Mouse (Mus musculus) hindbrain, embryonic 12.5 days (tissue): ENCODE data around the gene Kif3b. TPM values are rescaled to one million over a fixed set of nuclear protein-coding genes. Genes with fewer than 3 reads are reported as not detected.

ENCODE experiments used
- ATAC-seq: fragments of 200-750 bp; cut with Nextera tagmentation; 2 replicates; pipeline ENCODE4 v1.8.0; 2017; ENCODE audit warnings: moderate TSS enrichment; ENCODE audit not compliant: low FRiP score
- H3K27ac ChIP-seq: fragments of 300-500 bp; sonication (generic); 2 replicates; pipeline ENCODE4 v1.5.1; 2016; ENCODE audit warnings: mild to moderate bottlenecking
- H3K27me3 ChIP-seq: fragments of 300-500 bp; sonication (generic); 2 replicates; pipeline ENCODE4 v1.6.1; 2016; ENCODE audit warnings: mild to moderate bottlenecking
- H3K36me3 ChIP-seq: fragments of 300-500 bp; sonication (generic); 2 replicates; pipeline ENCODE4 v1.6.1; 2016; ENCODE audit warnings: mild to moderate bottlenecking
- H3K4me1 ChIP-seq: fragments of 300-500 bp; sonication (generic); 2 replicates; pipeline ENCODE4 v1.6.1; 2016
- H3K4me2 ChIP-seq: fragments of 300-500 bp; sonication (generic); replicated peaks from 2 replicates; pipeline ENCODE4 v1.6.1; 2016; ENCODE audit warnings: mild to moderate bottlenecking
- H3K4me3 ChIP-seq: fragments of 300-500 bp; sonication (generic); 2 replicates; pipeline ENCODE4 v1.5.1; 2016; ENCODE audit warnings: mild to moderate bottlenecking
- H3K9ac ChIP-seq: fragments of 300-500 bp; sonication (generic); 2 replicates; pipeline ENCODE4 v1.6.1; 2016; ENCODE audit warnings: mild to moderate bottlenecking, moderate library complexity
- H3K9me3 ChIP-seq: fragments of 300-500 bp; sonication (generic); replicated peaks from 2 replicates; pipeline ENCODE4 v1.6.1; 2016; ENCODE audit warnings: mild to moderate bottlenecking
- WGBS: fragments of 180-500 bp; shearing (Covaris S2); methylation state at CpG from one replicate; pipeline ENCODE4 v1.1.7; 2016; 5-methylcytosine and 5-hydroxymethylcytosine counted together
- polyA plus RNA-seq: library from polyadenylated mRNA; unstranded; fragments of >200 nt; fragmentation: Nextera tagmentation; extraction: Ambion mirVana; gene quantifications from 2 replicates; pipeline ENCODE4 v1.2.1, GENCODE M21; 2016

Gene Kif3b
- polyA plus RNA-seq, 1 experiment from 2014 or later, result 12.7 TPM

DNA sequence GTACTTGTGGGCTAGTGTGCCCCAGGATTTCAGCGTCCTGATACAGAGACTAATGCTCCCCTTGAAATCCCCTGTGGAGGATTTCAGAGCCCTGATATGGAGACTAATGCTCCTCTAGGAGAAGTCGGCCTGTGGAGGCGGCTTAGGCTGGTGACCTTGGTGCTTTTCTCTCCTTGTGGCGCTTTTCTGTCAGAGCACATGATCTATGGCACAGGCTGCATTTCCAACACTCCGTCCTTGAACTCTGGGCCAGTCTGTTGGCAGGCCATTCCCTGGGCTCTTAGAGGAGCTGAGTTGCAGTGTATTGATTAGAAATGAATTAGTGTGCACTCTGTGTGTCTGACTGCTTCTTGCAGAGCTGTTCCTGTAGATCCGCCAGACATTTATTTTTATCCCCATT lies 14.0 kb downstream of the Kif3b start:
- peak overlapping the region; percentile 23; the same call in 1 of the 2 replicates for H3K27ac ChIP-seq
- H3K36me3 ChIP-seq, result no peaks in the 10 kb centered on the region
- no peak overlapping the region for H3K4me2 ChIP-seq
- no peak overlapping the region for H3K4me3 ChIP-seq
- ATAC-seq, result no peak
- H3K9me3 ChIP-seq, result no peaks in the 10 kb centered on the region
- H3K9ac ChIP-seq, result no peak overlapping the region
- WGBS, result 76% methylated on average over 6 of the region's 6 CpGs
- no peaks in the 10 kb centered on the region for H3K27me3 ChIP-seq
- no peaks in the 10 kb centered on the region for H3K4me1 ChIP-seq

DNA sequence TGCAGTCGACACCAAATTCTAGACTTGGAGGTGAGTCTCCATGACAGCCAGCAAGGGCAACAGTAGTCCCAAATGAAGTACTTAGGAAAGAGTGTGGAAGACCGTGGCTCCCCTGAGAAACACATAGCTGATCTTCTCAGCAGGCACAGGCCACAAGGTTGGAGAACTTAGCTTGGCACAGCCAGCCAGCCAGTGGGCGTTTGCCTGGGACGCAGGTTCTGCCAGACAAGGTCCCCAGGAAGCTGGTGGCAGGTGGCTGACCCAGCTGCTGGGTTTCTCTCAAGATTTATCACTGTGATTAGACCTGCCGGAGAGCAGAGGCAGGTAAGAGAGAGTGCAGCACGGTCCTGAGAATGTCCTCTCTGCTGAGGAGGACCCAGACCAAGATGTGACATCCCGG lies 17.4 kb downstream of the Kif3b start:
- Histone ChIP-seq H3K9ac (no peak overlapping the region), H3K36me3 (0 out of 2 replicates have a peak, but pooled peaks cover 3% of the 10 kb centered on the region), H3K9me3 (no peaks in the 10 kb centered on the region), H3K27me3 (no peaks in the 10 kb centered on the region), H3K4me1 (no peaks in the 10 kb centered on the region), H3K4me3 (no peak overlapping the region), H3K27ac (no peak overlapping the region), H3K4me2 (no peak overlapping the region)
- WGBS, result 82% methylated on average over 7 of the region's 7 CpGs
- no peak for ATAC-seq

DNA sequence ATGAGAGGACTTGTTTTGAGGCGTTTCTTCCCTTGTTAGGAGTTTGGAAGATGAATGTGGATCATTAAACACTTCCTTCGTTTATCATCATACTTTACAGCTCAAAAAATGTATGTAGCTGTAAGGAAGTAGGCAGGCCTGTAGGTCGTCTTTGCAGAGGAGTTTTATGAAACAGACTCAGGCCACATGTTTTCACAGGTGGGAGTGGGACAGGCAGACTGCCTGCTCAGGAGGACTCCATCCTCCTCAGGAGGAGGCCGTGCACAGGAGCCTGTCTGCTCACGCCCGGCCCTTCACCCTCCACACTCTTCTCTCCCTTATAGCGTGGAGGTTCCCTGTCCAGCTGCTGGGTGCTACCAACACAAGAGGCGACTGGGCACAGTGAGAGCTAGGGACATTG lies 17.9 kb downstream of the Kif3b start:
- ATAC-seq, result no peak
- Histone ChIP-seq H3K9ac (no peak overlapping the region), H3K27me3 (no peaks in the 10 kb centered on the region), H3K4me1 (no peaks in the 10 kb centered on the region), H3K4me2 (no peak overlapping the region), H3K4me3 (no peak overlapping the region), H3K9me3 (no peaks in the 10 kb centered on the region), H3K36me3 (peaks cover 3% of the 10 kb centered on the region; the same call in 1 of the 2 replicates), H3K27ac (no peak overlapping the region)
- 78% methylated on average over 8 of the region's 8 CpGs for WGBS

DNA sequence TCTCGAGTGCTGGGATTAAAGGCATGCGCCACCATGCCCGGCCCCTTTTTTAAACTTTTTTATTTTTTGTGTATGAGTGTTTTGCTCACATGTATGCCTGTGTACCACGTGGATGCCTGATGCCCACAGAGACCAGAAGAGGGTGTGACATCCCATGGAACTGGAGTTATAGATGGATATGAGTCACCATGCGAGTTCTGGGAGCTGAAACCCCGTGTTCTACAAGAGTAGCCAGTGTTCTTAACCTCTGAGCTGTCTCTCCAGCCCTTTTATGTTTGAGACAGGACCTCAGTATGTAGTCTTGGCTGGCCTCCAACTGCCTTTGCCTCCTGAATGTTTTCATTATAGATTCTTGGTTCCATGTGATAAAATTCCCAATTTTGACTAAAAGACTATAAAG lies 19.0 kb downstream of the Kif3b start:
- H3K4me3 ChIP-seq, result no peak overlapping the region
- H3K9me3 ChIP-seq, result no peaks in the 10 kb centered on the region
- H3K9ac ChIP-seq, result no peak overlapping the region
- H3K27me3 ChIP-seq, result no peaks in the 10 kb centered on the region
- H3K4me2 ChIP-seq, result no peak overlapping the region
- H3K4me1 ChIP-seq, result no peaks in the 10 kb centered on the region
- H3K27ac ChIP-seq, result no peak overlapping the region
- ATAC-seq, result no peak
- H3K36me3 ChIP-seq, result peaks cover 3% of the 10 kb centered on the region; the same call in 1 of the 2 replicates
- WGBS, result 82% methylated on average over 6 of the region's 6 CpGs

DNA sequence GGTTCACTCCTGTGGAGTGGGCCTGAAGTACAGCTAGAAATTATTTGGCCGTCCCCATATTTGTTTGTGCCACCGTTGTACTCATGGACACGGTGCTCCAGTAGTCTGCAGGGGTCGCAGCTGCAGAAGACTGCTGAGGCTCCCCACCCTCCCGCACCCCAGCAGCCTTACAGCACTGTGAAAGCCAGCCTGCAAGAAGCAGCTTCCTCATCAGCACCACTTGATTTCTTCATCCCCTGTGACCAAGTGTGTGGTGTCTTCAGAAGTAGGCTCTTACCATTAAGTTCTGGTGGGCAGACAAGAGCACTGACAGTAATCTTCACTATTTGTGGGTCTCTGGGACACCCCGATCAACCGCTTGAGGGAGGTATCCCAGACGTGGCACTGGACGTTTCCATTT lies 21.7 kb downstream of the Kif3b start:
- peaks cover 22% of the 10 kb centered on the region for H3K36me3 ChIP-seq
- no peak overlapping the region for H3K27ac ChIP-seq
- no peaks in the 10 kb centered on the region for H3K4me1 ChIP-seq
- no peaks in the 10 kb centered on the region for H3K27me3 ChIP-seq
- WGBS, result 92% methylated on average over 9 of the region's 9 CpGs
- no peak for ATAC-seq
- no peaks in the 10 kb centered on the region for H3K9me3 ChIP-seq
- H3K9ac ChIP-seq, result no peak overlapping the region
- no peak overlapping the region for H3K4me2 ChIP-seq
- H3K4me3 ChIP-seq, result no peak overlapping the region

DNA sequence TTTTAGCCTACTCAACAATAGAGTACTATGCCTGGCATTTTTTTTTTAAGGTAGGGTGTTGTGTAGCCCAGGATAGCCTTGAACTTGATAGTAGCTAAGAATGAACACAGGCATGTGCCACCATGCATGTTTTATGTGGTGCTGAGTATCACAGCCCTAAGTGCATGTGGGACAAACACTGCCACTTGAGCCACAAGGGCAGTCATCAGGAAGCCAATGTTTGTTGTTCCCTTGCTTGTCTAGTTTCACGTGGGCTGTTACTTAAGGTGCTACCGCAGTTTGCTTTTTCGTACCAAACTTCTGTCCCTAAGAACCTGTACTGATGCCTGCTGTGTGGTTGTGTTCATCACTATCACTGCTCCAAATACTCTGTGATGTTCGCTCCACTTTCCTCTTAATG lies 27.2 kb downstream of the Kif3b start:
- Histone ChIP-seq H3K27me3 (no peaks in the 10 kb centered on the region), H3K4me2 (no peak overlapping the region), H3K9me3 (no peaks in the 10 kb centered on the region), H3K36me3 (peaks cover 50% of the 10 kb centered on the region), H3K9ac (no peak overlapping the region), H3K27ac (no peak overlapping the region), H3K4me3 (no peak overlapping the region), H3K4me1 (no peaks in the 10 kb centered on the region)
- no peak for ATAC-seq
- WGBS, result 94% methylated on average over 4 of the region's 4 CpGs

DNA sequence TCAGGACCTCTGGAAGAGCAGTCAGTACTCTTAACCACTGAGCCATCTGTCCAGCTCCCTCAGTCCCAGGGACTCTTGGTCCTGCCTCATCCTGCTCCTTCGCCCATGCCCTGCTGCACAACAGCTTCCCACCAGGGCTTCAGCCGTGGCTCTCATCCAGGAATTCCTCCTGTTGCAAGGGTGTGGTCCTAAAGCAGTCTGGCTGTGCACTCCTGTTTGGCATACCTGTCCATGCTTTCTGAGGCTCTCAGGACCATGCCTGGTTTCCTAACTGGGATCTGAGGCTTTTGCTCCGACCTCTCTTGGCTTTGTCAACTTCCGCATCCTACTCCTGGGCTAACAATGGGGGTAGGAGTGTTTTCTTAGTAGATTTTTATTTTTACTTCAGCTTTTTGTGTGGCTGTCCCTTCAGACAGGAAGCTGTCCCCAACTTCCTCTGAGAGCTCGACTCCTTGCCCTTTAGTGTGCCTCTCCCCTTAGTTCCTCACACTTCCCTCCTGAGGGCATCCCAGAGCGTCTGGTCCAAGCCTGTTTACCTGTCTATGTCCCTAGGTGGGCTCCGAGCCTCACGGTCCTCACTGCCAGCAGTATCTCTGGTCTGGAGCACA lies 27.9 kb downstream of the Kif3b start:
- 85% methylated on average over 8 of the region's 8 CpGs for WGBS

DNA sequence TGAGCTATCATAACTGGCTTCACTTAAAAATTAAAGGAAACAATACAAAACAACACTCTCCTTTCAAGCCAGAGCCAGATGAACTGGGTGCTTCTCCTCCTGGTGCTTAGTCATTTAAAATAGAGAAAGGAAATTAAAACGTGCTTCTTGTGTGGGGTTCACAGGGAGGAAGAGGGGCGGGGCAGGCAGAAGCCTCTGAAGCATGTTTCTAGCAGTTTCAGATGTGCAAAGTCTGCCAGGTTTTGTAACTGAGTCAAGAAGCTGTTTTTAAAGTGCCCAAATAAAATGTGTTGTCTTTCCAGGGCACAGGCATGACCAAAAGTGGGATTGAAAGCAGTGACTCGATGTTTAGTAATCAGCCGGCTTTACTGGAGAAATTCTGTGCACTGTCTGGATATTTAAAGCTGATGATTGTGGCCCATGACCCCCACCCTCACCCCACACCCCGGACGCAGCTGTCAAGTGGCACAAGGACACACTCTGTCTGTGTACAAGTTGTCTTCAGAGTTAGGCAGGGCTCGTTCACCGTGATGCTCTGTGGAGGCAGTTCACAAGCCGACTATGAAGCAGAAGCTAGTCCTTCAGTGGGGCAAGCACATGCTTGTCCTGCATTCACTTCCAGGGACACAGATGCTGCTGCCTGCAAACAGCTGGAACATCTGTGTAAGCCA lies 34.6 kb downstream of the Kif3b start:
- Histone ChIP-seq H3K27ac (no peak overlapping the region), H3K36me3 (peaks cover 79% of the 10 kb centered on the region), H3K4me3 (no peak overlapping the region), H3K9ac (no peak overlapping the region), H3K4me2 (no peak overlapping the region), H3K27me3 (no peaks in the 10 kb centered on the region), H3K4me1 (no peaks in the 10 kb centered on the region), H3K9me3 (no peaks in the 10 kb centered on the region)
- ATAC-seq, result no peak
- WGBS, result 90% methylated on average over 9 of the region's 9 CpGs

More for the DNA sequence above, 27.9 kb downstream of the Kif3b start:
- no peaks in the 10 kb centered on the region for H3K4me1 ChIP-seq
- no peak overlapping the region for H3K4me2 ChIP-seq
- H3K4me3 ChIP-seq, result no peak overlapping the region
- no peaks in the 10 kb centered on the region for H3K27me3 ChIP-seq
- no peak for ATAC-seq
- H3K9me3 ChIP-seq, result no peaks in the 10 kb centered on the region
- no peak overlapping the region for H3K9ac ChIP-seq
- H3K36me3 ChIP-seq, result peaks cover 57% of the 10 kb centered on the region
- no peak overlapping the region for H3K27ac ChIP-seq

DNA sequence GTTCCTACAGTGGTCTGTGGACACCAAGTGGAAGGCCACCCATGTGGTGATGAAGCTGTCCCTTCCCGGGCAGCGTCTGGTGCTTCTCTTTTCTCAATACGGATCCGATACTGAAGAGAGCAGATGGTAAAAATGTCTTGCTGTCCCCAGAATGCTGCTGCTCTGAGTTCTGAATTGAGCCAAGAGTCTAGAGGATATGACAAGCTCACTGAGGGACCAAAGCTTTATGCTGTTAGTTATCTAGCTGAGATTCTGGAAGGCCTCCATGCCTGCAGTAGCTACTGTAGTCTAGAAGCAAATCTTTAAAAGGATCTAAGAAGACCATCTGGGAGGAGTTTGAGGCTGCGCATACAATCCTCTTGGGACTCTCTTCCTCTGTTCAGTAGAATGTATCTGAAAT lies 41.1 kb downstream of the Kif3b start:
- Histone ChIP-seq H3K36me3 (peaks cover 45% of the 10 kb centered on the region), H3K27me3 (no peaks in the 10 kb centered on the region), H3K4me1 (no peaks in the 10 kb centered on the region), H3K9me3 (no peaks in the 10 kb centered on the region), H3K27ac (no peak overlapping the region), H3K4me2 (no peak overlapping the region), H3K4me3 (no peak overlapping the region), H3K9ac (no peak overlapping the region)
- WGBS, result 93% methylated on average over 5 of the region's 5 CpGs
- ATAC-seq, result no peak

DNA sequence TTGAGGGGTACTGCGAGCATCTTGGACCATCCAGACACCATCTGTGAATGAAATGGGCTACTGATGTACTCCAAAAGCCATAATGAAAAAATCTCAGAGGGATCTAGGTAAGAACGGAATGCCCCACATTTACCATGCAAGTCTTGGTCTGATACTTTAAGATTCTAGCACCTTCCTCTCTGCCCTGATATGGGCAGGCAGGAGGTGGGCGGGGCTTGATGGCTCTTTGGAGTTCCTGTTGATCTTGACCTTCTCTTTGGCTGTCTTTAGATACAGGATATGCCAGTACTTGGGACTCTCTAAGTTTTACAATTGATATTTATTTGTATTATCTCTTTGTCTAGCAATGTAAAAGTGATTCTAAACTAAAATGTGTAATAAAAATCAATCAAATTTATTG lies 41.8 kb downstream of the Kif3b start:
- Histone ChIP-seq H3K4me2 (no peak overlapping the region), H3K9me3 (no peaks in the 10 kb centered on the region), H3K36me3 (peaks cover 42% of the 10 kb centered on the region), H3K4me1 (no peaks in the 10 kb centered on the region), H3K4me3 (no peak overlapping the region), H3K27ac (no peak overlapping the region), H3K27me3 (no peaks in the 10 kb centered on the region), H3K9ac (no peak overlapping the region)
- WGBS, result 93% methylated on average over 3 of the region's 3 CpGs
- ATAC-seq, result no peak

DNA sequence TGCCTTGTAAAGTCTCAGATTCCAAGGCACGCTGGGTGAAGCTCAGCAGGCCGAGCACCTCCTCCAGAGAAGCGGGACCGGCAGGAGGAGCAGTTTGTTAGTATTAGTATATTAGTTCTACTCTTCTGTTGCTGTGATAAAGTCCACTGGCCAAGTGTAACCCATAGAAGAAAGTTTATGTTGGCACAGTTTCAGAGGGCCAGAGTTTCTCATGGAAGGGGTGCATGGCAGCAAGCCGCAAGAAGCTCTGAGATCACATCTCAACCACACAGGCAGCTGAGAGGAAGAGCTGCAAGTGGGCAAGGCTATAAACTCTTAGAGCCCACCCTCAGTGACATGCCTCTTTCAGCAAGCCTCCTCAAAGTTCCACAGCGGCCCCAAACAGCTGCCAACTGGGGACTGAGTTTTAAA lies 42.6 kb downstream of the Kif3b start:
- Histone ChIP-seq H3K27ac (no peak overlapping the region), H3K9ac (no peak overlapping the region), H3K4me2 (no peak overlapping the region), H3K4me3 (no peak overlapping the region), H3K4me1 (no peaks in the 10 kb centered on the region), H3K36me3 (peaks cover 36% of the 10 kb centered on the region), H3K27me3 (no peaks in the 10 kb centered on the region), H3K9me3 (no peaks in the 10 kb centered on the region)
- WGBS, result 79% methylated on average over 6 of the region's 6 CpGs
- ATAC-seq, result no peak

DNA sequence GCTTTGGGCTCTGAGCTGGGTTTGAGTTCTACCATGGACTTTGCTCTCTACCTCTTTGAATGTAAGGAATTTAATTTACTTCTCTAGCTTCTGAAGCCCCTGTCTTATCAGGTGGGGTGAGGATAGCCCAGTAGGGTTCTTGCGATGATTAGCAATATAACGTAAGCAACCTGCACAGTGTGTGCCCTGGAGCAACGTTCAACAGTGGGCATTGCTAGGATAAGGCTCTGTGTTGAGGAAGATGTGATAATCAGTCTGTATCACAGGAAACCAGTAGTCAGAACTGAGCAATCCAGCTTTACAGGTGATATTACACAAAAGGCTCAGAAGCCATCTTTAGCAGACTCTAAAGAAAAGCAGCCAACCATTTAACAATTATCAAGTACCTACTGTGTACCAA lies 43.1 kb downstream of the Kif3b start:
- H3K4me3 ChIP-seq, result no peak overlapping the region
- H3K9ac ChIP-seq, result no peak overlapping the region
- peaks cover 34% of the 10 kb centered on the region for H3K36me3 ChIP-seq
- H3K27ac ChIP-seq, result no peak overlapping the region
- 86% methylated on average over 3 of the region's 3 CpGs for WGBS
- no peaks in the 10 kb centered on the region for H3K27me3 ChIP-seq
- ATAC-seq, result no peak
- no peak overlapping the region for H3K4me2 ChIP-seq
- H3K9me3 ChIP-seq, result no peaks in the 10 kb centered on the region
- H3K4me1 ChIP-seq, result no peaks in the 10 kb centered on the region

DNA sequence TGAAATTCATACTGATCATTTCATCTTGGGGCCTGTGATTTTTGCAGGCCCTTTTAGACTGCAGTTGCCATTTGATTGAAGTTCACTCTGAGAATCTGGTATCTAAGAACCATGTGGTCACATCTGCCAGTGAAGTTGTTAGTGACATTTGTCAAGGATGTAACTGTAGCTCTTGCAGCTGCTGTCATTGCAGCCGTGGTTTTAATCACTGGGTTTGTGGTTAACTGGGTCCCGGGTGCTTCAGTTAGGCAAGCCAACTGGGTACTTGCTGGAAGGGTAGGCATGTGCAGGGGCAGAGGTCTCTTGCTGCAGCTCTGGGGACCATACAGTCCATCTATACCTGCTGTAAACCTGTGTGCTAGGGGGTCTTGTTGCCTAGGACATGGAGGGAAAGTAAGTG lies 44.9 kb downstream of the Kif3b start:
- no peak overlapping the region for H3K4me3 ChIP-seq
- peaks cover 16% of the 10 kb centered on the region for H3K36me3 ChIP-seq
- H3K4me2 ChIP-seq, result no peak overlapping the region
- H3K27ac ChIP-seq, result no peak overlapping the region
- no peaks in the 10 kb centered on the region for H3K4me1 ChIP-seq
- H3K9me3 ChIP-seq, result no peaks in the 10 kb centered on the region
- no peaks in the 10 kb centered on the region for H3K27me3 ChIP-seq
- H3K9ac ChIP-seq, result no peak overlapping the region
- no peak for ATAC-seq
- 84% methylated on average over 2 of the region's 2 CpGs for WGBS
